Mouse (Mus musculus) yolk sac, embryonic 10.5 days (tissue): ENCODE results near the gene Wdr34.

Source experiments
- DNase-seq: peaks from one replicate; pipeline ENCODE4 v3.0.0-alpha.2; 2017; ENCODE audit warnings: low spot score

Gene Wdr34

GRCm38 (mm10) chr2:30032244-30032846 lies 16.3 kb downstream of the Wdr34 start:
- no peak for DNase-seq

- no peak for DNase-seq
Measured at GRCm38 (mm10) chr2:30026997-30027396, 21.7 kb downstream of the Wdr34 start.

GRCm38 (mm10) chr2:30025454-30025853 lies 23.2 kb downstream of the Wdr34 start:
- DNase-seq = no peak

GRCm38 (mm10) chr2:30014326-30014966 lies 34.2 kb downstream of the Wdr34 start:
- no peak for DNase-seq

- no peak for DNase-seq
Measured at GRCm38 (mm10) chr2:30010840-30011281, 37.8 kb downstream of the Wdr34 start.

GRCm38 (mm10) chr2:30009101-30009500 lies 39.6 kb downstream of the Wdr34 start:
- DNase-seq = no peak

- no peak for DNase-seq
Measured at GRCm38 (mm10) chr2:29991962-29992361, 56.7 kb downstream of the Wdr34 start.
